Mouse (Mus musculus): ENCODE results near the gene Adcy9. TPM values are rescaled to one million over a fixed set of nuclear protein-coding genes. Genes with fewer than 3 reads are reported as not detected.

The Adcy9 gene
- total and polyA plus RNA-seq, 3 experiments, result 3.0 to 4.3 TPM; not detected in 1

GRCm38 (mm10) chr16:4367930-4368329 is 52.4 kb downstream of the Adcy9 start:
- DNase-seq (ENCODE audit: low read depth, low spot score), result no peak
- H3K9ac ChIP-seq (ENCODE audit: control insufficient read depth, low read depth, low read length, poor library complexity, severe bottlenecking), result no peak overlapping the region
- peaks cover 29 to 38% of the 10 kb centered on the region in 2 experiments for H3K4me1 ChIP-seq (ENCODE audit: control insufficient read depth in 1 of 2, insufficient read depth in 2 of 2, low read length in 2 of 2)
- peaks cover 0 to 37% of the 10 kb centered on the region in 2 experiments; a peak in 2 of 4 replicates for H3K36me3 ChIP-seq (ENCODE audit: control insufficient read depth in 1 of 2, insufficient read depth in 2 of 2, low read length in 2 of 2)
- H3K9me3 ChIP-seq (replicated peaks; ENCODE audit: insufficient read depth, low read length), result no peaks in the 10 kb centered on the region
- H3K79me2 ChIP-seq (ENCODE audit: control insufficient read depth, insufficient read depth, low read length, poor library complexity), result no peaks in the 10 kb centered on the region
- H3K27ac ChIP-seq (ENCODE audit: control insufficient read depth, low read depth, low read length), result no peak overlapping the region
- TF ChIP-seq E2F4 (IDR thresholded peaks at IDR 0.05; ENCODE audit: borderline replicate concordance, low read depth, low read length) (no peak), MAX (IDR thresholded peaks at IDR 0.05; ENCODE audit: low read length) (no peak), GATA1 (IDR thresholded peaks at IDR 0.05; ENCODE audit: low read depth, low read length) (peak; percentile 51; the same call in 1 of the 2 replicates), MYC (IDR thresholded peaks at IDR 0.05; ENCODE audit: low read depth, low read length) (no peak), SMC3 (IDR thresholded peaks at IDR 0.05; ENCODE audit: low read depth, low read length) (no peak), TAL1 (IDR thresholded peaks at IDR 0.05; ENCODE audit: low read length) (no peak), NRF1 (IDR thresholded peaks at IDR 0.05; ENCODE audit: insufficient read depth, low read depth, low read length, poor library complexity, severe bottlenecking) (no peak), RAD21 (IDR thresholded peaks at IDR 0.05; ENCODE audit: low read depth, low read length) (no peak), CHD1 (IDR thresholded peaks at IDR 0.05; ENCODE audit: low read depth, low read length) (no peak), MAFK (IDR thresholded peaks at IDR 0.05; ENCODE audit: borderline replicate concordance, low read depth, low read length) (no peak), CTCF (IDR thresholded peaks at IDR 0.05 in 2 of 3, conservative IDR thresholded peaks at IDR 0.05 in 1 of 3; ENCODE audit: control insufficient read depth in 1 of 3, insufficient read depth in 1 of 3, low read depth in 2 of 3, low read length in 3 of 3, poor library complexity in 1 of 3, severe bottlenecking in 1 of 3) (no peak), UBTF (IDR thresholded peaks at IDR 0.05; ENCODE audit: borderline replicate concordance, insufficient read depth, low read depth, low read length) (no peak), ETS1 (IDR thresholded peaks at IDR 0.05; ENCODE audit: low read depth, low read length) (no peak), POLR2AphosphoS5 (IDR thresholded peaks at IDR 0.05; ENCODE audit: borderline replicate concordance, low read depth, low read length) (no peak), POLR2A (IDR thresholded peaks at IDR 0.05; ENCODE audit: control insufficient read depth in 1 of 2, insufficient read depth in 1 of 2, low read depth in 1 of 2, low read length in 2 of 2, poor library complexity in 1 of 2) (no peak), EP300 (IDR thresholded peaks at IDR 0.05; ENCODE audit: low read depth in 1 of 2, low read length in 2 of 2) (peak in 1 of 2 experiments; percentile 33; a peak in 1 of 4 replicates), RCOR1 (IDR thresholded peaks at IDR 0.05; ENCODE audit: low read depth, low read length) (peak; percentile 37; the same call in 1 of the 2 replicates), HCFC1 (IDR thresholded peaks at IDR 0.05; ENCODE audit: low read depth, low read length) (no peak)
- no peak overlapping the region for H3K4me3 ChIP-seq (ENCODE audit: control insufficient read depth in 1 of 2, insufficient read depth in 1 of 2, low read depth in 2 of 2, low read length in 2 of 2)
- no peaks in the 10 kb centered on the region for H3K27me3 ChIP-seq (ENCODE audit: control insufficient read depth in 1 of 2, insufficient read depth in 2 of 2, low read length in 2 of 2)

- no peak for DNase-seq (ENCODE audit: low read depth, low spot score)
- H3K4me3 ChIP-seq (ENCODE audit: control insufficient read depth in 1 of 2, insufficient read depth in 1 of 2, low read depth in 2 of 2, low read length in 2 of 2), result no peak overlapping the region
- peaks cover 0 to 37% of the 10 kb centered on the region in 2 experiments; a peak in 2 of 4 replicates for H3K36me3 ChIP-seq (ENCODE audit: control insufficient read depth in 1 of 2, insufficient read depth in 2 of 2, low read length in 2 of 2)
- no peaks in the 10 kb centered on the region for H3K9me3 ChIP-seq (replicated peaks; ENCODE audit: insufficient read depth, low read length)
- H3K9ac ChIP-seq (ENCODE audit: control insufficient read depth, low read depth, low read length, poor library complexity, severe bottlenecking), result no peak overlapping the region
- no peak overlapping the region for H3K27ac ChIP-seq (ENCODE audit: control insufficient read depth, low read depth, low read length)
- H3K79me2 ChIP-seq (ENCODE audit: control insufficient read depth, insufficient read depth, low read length, poor library complexity), result no peaks in the 10 kb centered on the region
- no peaks in the 10 kb centered on the region for H3K27me3 ChIP-seq (ENCODE audit: control insufficient read depth in 1 of 2, insufficient read depth in 2 of 2, low read length in 2 of 2)
- TF ChIP-seq NELFE (IDR thresholded peaks at IDR 0.05; ENCODE audit: low read depth, low read length), result no peak
- TF ChIP-seq ETS1 (IDR thresholded peaks at IDR 0.05; ENCODE audit: low read depth, low read length), result no peak
- no peak for TF ChIP-seq POLR2AphosphoS2 (IDR thresholded peaks at IDR 0.05; ENCODE audit: low read length)
- no peak for TF ChIP-seq CTCF (IDR thresholded peaks at IDR 0.05 in 2 of 3, conservative IDR thresholded peaks at IDR 0.05 in 1 of 3; ENCODE audit: control insufficient read depth in 1 of 3, insufficient read depth in 1 of 3, low read depth in 2 of 3, low read length in 3 of 3, poor library complexity in 1 of 3, severe bottlenecking in 1 of 3)
- TF ChIP-seq NRF1 (IDR thresholded peaks at IDR 0.05; ENCODE audit: insufficient read depth, low read depth, low read length, poor library complexity, severe bottlenecking), result no peak
- no peak for TF ChIP-seq TCF12 (IDR thresholded peaks at IDR 0.05; ENCODE audit: low read depth, low read length)
- TF ChIP-seq RAD21 (IDR thresholded peaks at IDR 0.05; ENCODE audit: low read depth, low read length), result no peak
- no peak for TF ChIP-seq POLR2A (IDR thresholded peaks at IDR 0.05; ENCODE audit: control insufficient read depth in 1 of 2, insufficient read depth in 1 of 2, low read depth in 1 of 2, low read length in 2 of 2, poor library complexity in 1 of 2)
- H3K4me1 ChIP-seq (ENCODE audit: control insufficient read depth in 1 of 2, insufficient read depth in 2 of 2, low read length in 2 of 2), result peaks cover 29 to 38% of the 10 kb centered on the region in 2 experiments
Observed at GRCm38 (mm10) chr16:4367291-4367690, 53.0 kb downstream of the Adcy9 start.

Measured in MEL (cell line).